Mouse (Mus musculus): ENCODE results near the gene Abhd17a. TPM values are rescaled to one million over a fixed set of nuclear protein-coding genes. Genes with fewer than 3 reads are reported as not detected.
A peak's percentile ranks its signal among the peaks of the same experiment; 100 is the strongest.

Gene Abhd17a
- polyA plus RNA-seq, 1 experiment from 2014 or later = 95.7 TPM

DNA sequence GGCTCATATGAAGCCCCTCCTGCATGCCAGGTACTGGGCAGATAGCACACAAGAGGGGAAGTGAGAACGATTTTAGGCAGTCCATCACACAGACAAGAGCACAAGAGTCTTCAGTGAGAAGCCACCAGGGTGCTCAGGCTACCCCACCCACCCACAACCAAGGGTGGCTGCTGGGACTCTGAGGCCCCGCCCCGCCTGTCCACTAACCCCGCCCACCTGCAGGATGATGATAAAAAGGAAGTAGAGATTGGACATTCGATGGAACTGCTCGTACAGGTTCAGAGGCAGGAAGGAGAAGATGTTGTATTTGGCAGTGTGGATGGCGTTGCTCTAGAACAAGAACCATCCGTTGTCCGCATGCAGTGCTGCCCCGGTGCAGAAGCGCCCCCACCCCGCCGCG, 55.1 kb downstream of the Abhd17a start:
- peak overlapping the region; percentile 38 for H3K4me2 ChIP-seq (replicated peaks)
- H3K27me3 ChIP-seq (replicated peaks) = peaks cover 33% of the 10 kb centered on the region
- ATAC-seq = no peak
- 10% methylated on average over 14 of the region's 14 CpGs for WGBS
- no peaks in the 10 kb centered on the region for H3K9me3 ChIP-seq
- no peaks in the 10 kb centered on the region for H3K36me3 ChIP-seq
- H3K27ac ChIP-seq = no peak overlapping the region
- H3K4me3 ChIP-seq (replicated peaks) = no peak overlapping the region
- H3K4me1 ChIP-seq (replicated peaks) = peaks cover 15% of the 10 kb centered on the region
- H3K9ac ChIP-seq = no peak overlapping the region

- Histone ChIP-seq H3K9ac (no peak overlapping the region), H3K4me2 (replicated peaks) (no peak overlapping the region), H3K4me1 (replicated peaks) (peaks cover 10% of the 10 kb centered on the region), H3K27me3 (replicated peaks) (peaks cover 29% of the 10 kb centered on the region), H3K4me3 (replicated peaks) (no peak overlapping the region), H3K9me3 (no peaks in the 10 kb centered on the region), H3K27ac (no peak overlapping the region), H3K36me3 (no peaks in the 10 kb centered on the region)
- ATAC-seq = peak; percentile 73
- WGBS = 9% methylated on average over 7 of the region's 7 CpGs
These were observed 56.4 kb downstream of the Abhd17a start for GRCm38 (mm10) chr10:80533704-80534103.

Other genes starting within 250 kb of the Abhd17a start
- gene Adamtsl5, start 241.9 kb downstream of the Abhd17a start, polyA plus RNA-seq (2015; fragmentation: Nextera tagmentation; extraction: Ambion mirVana) = 19.3 and 20.4 TPM in 2 replicates
- gene Plk5, start 233.9 kb downstream of the Abhd17a start, polyA plus RNA-seq (2015; fragmentation: Nextera tagmentation; extraction: Ambion mirVana) = 0.32 and 0.63 TPM in 2 replicates
- 5.5 and 6.9 TPM in 2 replicates for gene Mex3d, start 202.7 kb downstream of the Abhd17a start, polyA plus RNA-seq (2015; fragmentation: Nextera tagmentation; extraction: Ambion mirVana)
- 180 and 201 TPM in 2 replicates for gene Mbd3, start 190.8 kb downstream of the Abhd17a start, polyA plus RNA-seq (2015; fragmentation: Nextera tagmentation; extraction: Ambion mirVana)
- 890 and 1,161 TPM in 2 replicates for gene Uqcr11, start 183.5 kb downstream of the Abhd17a start, polyA plus RNA-seq (2015; fragmentation: Nextera tagmentation; extraction: Ambion mirVana)
- gene Tcf3, start 156.7 kb downstream of the Abhd17a start, polyA plus RNA-seq (2015; fragmentation: Nextera tagmentation; extraction: Ambion mirVana) = 91.7 and 94.2 TPM in 2 replicates
- 0.06 and 0.10 TPM in 2 replicates for gene Onecut3, start 95.5 kb downstream of the Abhd17a start, polyA plus RNA-seq (2015; fragmentation: Nextera tagmentation; extraction: Ambion mirVana)
- gene Atp8b3, start 51.2 kb downstream of the Abhd17a start, polyA plus RNA-seq (2015; fragmentation: Nextera tagmentation; extraction: Ambion mirVana) = 0.09 and 0.19 TPM in 2 replicates
- 23.6 and 25.0 TPM in 2 replicates for gene Rexo1, start 28.8 kb downstream of the Abhd17a start, polyA plus RNA-seq (2015; fragmentation: Nextera tagmentation; extraction: Ambion mirVana)
- gene Klf16, start 13.0 kb downstream of the Abhd17a start, polyA plus RNA-seq (2015; fragmentation: Nextera tagmentation; extraction: Ambion mirVana) = 8.3 TPM in 2 replicates
- 105 and 114 TPM in 2 replicates for gene Scamp4, start 12.5 kb upstream of the Abhd17a start, polyA plus RNA-seq (2015; fragmentation: Nextera tagmentation; extraction: Ambion mirVana)
- gene Adat3, start 12.5 kb upstream of the Abhd17a start, polyA plus RNA-seq (2015; fragmentation: Nextera tagmentation; extraction: Ambion mirVana) = 6.4 and 6.6 TPM in 2 replicates
- gene Gm49322, start 15.7 kb upstream of the Abhd17a start, polyA plus RNA-seq (2015; fragmentation: Nextera tagmentation; extraction: Ambion mirVana) = 3.9 and 4.1 TPM in 2 replicates
- gene Csnk1g2, start 32.5 kb upstream of the Abhd17a start, polyA plus RNA-seq (2015; fragmentation: Nextera tagmentation; extraction: Ambion mirVana) = 134 and 152 TPM in 2 replicates
- gene Btbd2, start 66.7 kb upstream of the Abhd17a start, polyA plus RNA-seq (2015; fragmentation: Nextera tagmentation; extraction: Ambion mirVana) = 54.9 and 62.4 TPM in 2 replicates
- 68.8 and 73.0 TPM in 2 replicates for gene Mknk2, start 87.8 kb upstream of the Abhd17a start, polyA plus RNA-seq (2015; fragmentation: Nextera tagmentation; extraction: Ambion mirVana)
- 40.4 and 43.0 TPM in 2 replicates for gene Mob3a, start 111.6 kb upstream of the Abhd17a start, polyA plus RNA-seq (2015; fragmentation: Nextera tagmentation; extraction: Ambion mirVana)
- gene Izumo4, start 111.8 kb upstream of the Abhd17a start, polyA plus RNA-seq (2015; fragmentation: Nextera tagmentation; extraction: Ambion mirVana) = 22.3 and 26.5 TPM in 2 replicates
- 70.5 and 71.4 TPM in 2 replicates for gene Ap3d1, start 151.9 kb upstream of the Abhd17a start, polyA plus RNA-seq (2015; fragmentation: Nextera tagmentation; extraction: Ambion mirVana)
- 12.0 and 14.2 TPM in 2 replicates for gene Dot1l, start 164.9 kb upstream of the Abhd17a start, polyA plus RNA-seq (2015; fragmentation: Nextera tagmentation; extraction: Ambion mirVana)
- 63.7 and 69.7 TPM in 2 replicates for gene Sf3a2, start 207.9 kb upstream of the Abhd17a start, polyA plus RNA-seq (2015; fragmentation: Nextera tagmentation; extraction: Ambion mirVana)
- 132 and 133 TPM in 2 replicates for gene Plekhj1, start 208.3 kb upstream of the Abhd17a start, polyA plus RNA-seq (2015; fragmentation: Nextera tagmentation; extraction: Ambion mirVana)
- gene Amh, start 214.9 kb upstream of the Abhd17a start, polyA plus RNA-seq (2015; fragmentation: Nextera tagmentation; extraction: Ambion mirVana) = not detected in 2 replicates
- gene Jsrp1, start 223.2 kb upstream of the Abhd17a start, polyA plus RNA-seq (2015; fragmentation: Nextera tagmentation; extraction: Ambion mirVana) = 0.88 and 1.2 TPM in 2 replicates
- 1,393 and 1,601 TPM in 2 replicates for gene Oaz1, start 236.3 kb upstream of the Abhd17a start, polyA plus RNA-seq (2015; fragmentation: Nextera tagmentation; extraction: Ambion mirVana)

Data from intestine, embryonic 15.5 days (tissue).